Mouse (Mus musculus): ENCODE data around the gene 2700049A03Rik.

DNA sequence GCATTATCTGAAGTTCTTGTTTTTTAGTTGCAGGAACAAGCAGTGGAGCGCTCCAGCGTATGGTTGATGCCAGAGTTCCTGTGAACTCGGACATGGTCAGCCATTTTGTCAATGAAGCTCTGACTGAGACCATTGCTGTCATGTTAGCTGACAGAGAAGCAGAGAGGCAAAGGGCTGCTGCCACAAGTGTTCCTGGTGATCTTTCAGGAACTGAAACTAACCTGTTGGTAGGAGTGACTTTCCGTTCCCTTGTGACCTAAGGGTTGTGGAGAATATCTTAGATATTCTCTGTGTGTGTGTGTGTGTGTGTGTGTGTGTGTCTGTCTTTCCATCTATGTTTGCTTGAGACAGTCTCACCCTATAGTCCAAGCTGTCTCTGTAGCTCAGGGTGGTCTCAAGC lies 47.7 kb downstream of the 2700049A03Rik start:
- no peak for TF ChIP-seq CTCF (IDR thresholded peaks at IDR 0.05; ENCODE audit: low read depth, low read length)
- TF ChIP-seq POLR2A (IDR thresholded peaks at IDR 0.05; ENCODE audit: borderline replicate concordance, low read depth, low read length): no peak

Data from bone marrow macrophage, adult 2 months (primary cell).